Mouse (Mus musculus) adrenal gland, adult 10 weeks (tissue): ENCODE results near the gene Efcab7. TPM values are rescaled to one million over a fixed set of nuclear protein-coding genes. Genes with fewer than 3 reads are reported as not detected.

ENCODE experiments used
- polyA plus RNA-seq: library from polyadenylated mRNA; stranded (reverse); fragments of 350-450 nt; fragmentation: Illumina TruSeq; extraction: RNeasy Lipid Tissue Mini Kit (QIAGEN cat#74804); gene quantifications from one replicate; pipeline ENCODE4 v1.2.3, GENCODE M21; 2014; ENCODE audit warnings: low read depth, low replicate concordance

Gene Efcab7
- 11.7 TPM for polyA plus RNA-seq

GRCm38 (mm10) chr4:99829094-99830073 is at the start of gene Efcab7:
Gene Efcab7 (plus strand): TSS chr4:99829198.

GRCm38 (mm10) chr4:99929149-99929612 is 100.2 kb downstream of the Efcab7 start, which contains the start of gene Pgm1:
Gene Pgm1 (plus strand): TSS chr4:99929414.

GRCm38 (mm10) chr4:99929613-99930517 is 100.9 kb downstream of the Efcab7 start, which contains the start of gene Itgb3bp:
Gene Itgb3bp (minus strand): TSS chr4:99929813.

Other genes starting within 250 kb of the Efcab7 start
- 0.35 TPM for gene Foxd3, start 172.9 kb upstream of the Efcab7 start, polyA plus RNA-seq
- gene Alg6, start 113.5 kb upstream of the Efcab7 start, polyA plus RNA-seq: 18.9 TPM
- 44.3 TPM for gene Pgm1, start 100.2 kb downstream of the Efcab7 start, polyA plus RNA-seq
- gene Itgb3bp, start 100.6 kb downstream of the Efcab7 start, polyA plus RNA-seq: 37.1 TPM